Mouse (Mus musculus): ENCODE results near the gene Akna. TPM values are rescaled to one million over a fixed set of nuclear protein-coding genes. Genes with fewer than 3 reads are reported as not detected.
A peak's percentile ranks its signal among the peaks of the same experiment; 100 is the strongest.
"Not testable (repeated sequence)": the region's sequence is repeated elsewhere in the genome, so short reads cannot be mapped to it uniquely, and the experiment has no call there.

Akna gene
- polyA plus RNA-seq, 1 experiment from 2014 or later, result 1.6 TPM

- no peak overlapping the region for H3K27ac ChIP-seq (ENCODE audit: low read depth, low read length)
- no peak overlapping the region for H3K4me3 ChIP-seq (ENCODE audit: low read depth, low read length)
- no peaks in the 10 kb centered on the region for H3K27me3 ChIP-seq (replicated peaks; ENCODE audit: control insufficient read depth, insufficient read depth, low read length)
- 58% methylated on average over 4 of the region's 4 CpGs for WGBS
- H3K36me3 ChIP-seq (ENCODE audit: control insufficient read depth, insufficient read depth), result no peaks in the 10 kb centered on the region
- ATAC-seq, result no peak
- no peak overlapping the region for H3K4me2 ChIP-seq (replicated peaks; ENCODE audit: low read depth)
- H3K9me3 ChIP-seq (ENCODE audit: control insufficient read depth), result no peaks in the 10 kb centered on the region
- no peaks in the 10 kb centered on the region for H3K4me1 ChIP-seq (replicated peaks; ENCODE audit: control insufficient read depth, insufficient read depth, low read length)
- TF ChIP-seq CTCF (IDR thresholded peaks at IDR 0.05; ENCODE audit: low read depth), result no peak
- no peak overlapping the region for H3K9ac ChIP-seq (ENCODE audit: low read depth, low read length)
These were observed 60.7 kb downstream of the Akna start for GRCm38 (mm10) chr4:63342491-63342890.

GRCm38 (mm10) chr4:63338414-63339076 is 64.6 kb downstream of the Akna start:
- TF ChIP-seq CTCF (IDR thresholded peaks at IDR 0.05; ENCODE audit: low read depth), result no peak
- no peaks in the 10 kb centered on the region for H3K9me3 ChIP-seq (ENCODE audit: control insufficient read depth)
- H3K36me3 ChIP-seq (ENCODE audit: control insufficient read depth, insufficient read depth), result no peaks in the 10 kb centered on the region
- H3K4me3 ChIP-seq (ENCODE audit: low read depth, low read length), result no peak overlapping the region
- no peak overlapping the region for H3K9ac ChIP-seq (ENCODE audit: low read depth, low read length)
- no peak for ATAC-seq
- 65% methylated on average over 3 of the region's 3 CpGs for WGBS
- H3K27me3 ChIP-seq (replicated peaks; ENCODE audit: control insufficient read depth, insufficient read depth, low read length), result no peaks in the 10 kb centered on the region
- H3K27ac ChIP-seq (ENCODE audit: low read depth, low read length), result no peak overlapping the region
- no peak overlapping the region for H3K4me2 ChIP-seq (replicated peaks; ENCODE audit: low read depth)
- no peaks in the 10 kb centered on the region for H3K4me1 ChIP-seq (replicated peaks; ENCODE audit: control insufficient read depth, insufficient read depth, low read length)

- H3K27ac ChIP-seq (ENCODE audit: low read depth, low read length), result no peak overlapping the region
- no peaks in the 10 kb centered on the region for H3K4me1 ChIP-seq (replicated peaks; ENCODE audit: control insufficient read depth, insufficient read depth, low read length)
- H3K9me3 ChIP-seq (ENCODE audit: control insufficient read depth), result no peaks in the 10 kb centered on the region
- H3K4me3 ChIP-seq (ENCODE audit: low read depth, low read length), result no peak overlapping the region
- no peak for TF ChIP-seq CTCF (IDR thresholded peaks at IDR 0.05; ENCODE audit: low read depth)
- H3K9ac ChIP-seq (ENCODE audit: low read depth, low read length), result no peak overlapping the region
- H3K27me3 ChIP-seq (replicated peaks; ENCODE audit: control insufficient read depth, insufficient read depth, low read length), result no peaks in the 10 kb centered on the region
- H3K4me2 ChIP-seq (replicated peaks; ENCODE audit: low read depth), result no peak overlapping the region
- peaks cover 8% of the 10 kb centered on the region; the same call in 1 of the 2 replicates for H3K36me3 ChIP-seq (ENCODE audit: control insufficient read depth, insufficient read depth)
- ATAC-seq, result no peak
- WGBS, result 98% methylated on average over 4 of the region's 4 CpGs
These were observed 69.8 kb downstream of the Akna start for GRCm38 (mm10) chr4:63333403-63333802.

- no peak for TF ChIP-seq CTCF (IDR thresholded peaks at IDR 0.05; ENCODE audit: low read depth)
- peaks cover 33% of the 10 kb centered on the region for H3K36me3 ChIP-seq (ENCODE audit: control insufficient read depth, insufficient read depth)
- no peak overlapping the region for H3K4me3 ChIP-seq (ENCODE audit: low read depth, low read length)
- no peaks in the 10 kb centered on the region for H3K4me1 ChIP-seq (replicated peaks; ENCODE audit: control insufficient read depth, insufficient read depth, low read length)
- H3K27ac ChIP-seq (ENCODE audit: low read depth, low read length), result no peak overlapping the region
- no peak overlapping the region for H3K9ac ChIP-seq (ENCODE audit: low read depth, low read length)
- no peaks in the 10 kb centered on the region for H3K9me3 ChIP-seq (ENCODE audit: control insufficient read depth)
- WGBS, result 74% methylated on average over 8 of the region's 8 CpGs
- no peak overlapping the region for H3K4me2 ChIP-seq (replicated peaks; ENCODE audit: low read depth)
- peak; percentile 62 for ATAC-seq
- H3K27me3 ChIP-seq (replicated peaks; ENCODE audit: control insufficient read depth, insufficient read depth, low read length), result no peaks in the 10 kb centered on the region
These were observed 79.8 kb downstream of the Akna start for GRCm38 (mm10) chr4:63323275-63323815.

- H3K9me3 ChIP-seq (ENCODE audit: control insufficient read depth); H3K4me2 ChIP-seq (replicated peaks; ENCODE audit: low read depth); H3K27ac ChIP-seq (ENCODE audit: low read depth, low read length); H3K27me3 ChIP-seq (replicated peaks; ENCODE audit: control insufficient read depth, insufficient read depth, low read length); ATAC-seq; H3K4me1 ChIP-seq (replicated peaks; ENCODE audit: control insufficient read depth, insufficient read depth, low read length); H3K9ac ChIP-seq (ENCODE audit: low read depth, low read length); H3K4me3 ChIP-seq (ENCODE audit: low read depth, low read length): not testable (repeated sequence)
- 31% methylated on average over 3 of the region's 3 CpGs for WGBS
- TF ChIP-seq CTCF (IDR thresholded peaks at IDR 0.05; ENCODE audit: low read depth), result peak; percentile 79
- H3K36me3 ChIP-seq (ENCODE audit: control insufficient read depth, insufficient read depth), result peaks cover 24% of the 10 kb centered on the region
These were observed 83.6 kb downstream of the Akna start for GRCm38 (mm10) chr4:63319566-63319965.

Other genes with a start within 250 kb of the Akna start
- gene Ambp, start 248.6 kb downstream of the Akna start, polyA plus RNA-seq (2015; fragmentation: Nextera tagmentation; extraction: Ambion mirVana), result 7.8 and 8.8 TPM in 2 replicates
- gene Kif12, start 231.2 kb downstream of the Akna start, polyA plus RNA-seq (2015; fragmentation: Nextera tagmentation; extraction: Ambion mirVana), result 61.9 and 75.5 TPM in 2 replicates
- gene Col27a1, start 189.3 kb downstream of the Akna start, polyA plus RNA-seq (2015; fragmentation: Nextera tagmentation; extraction: Ambion mirVana), result 5.0 and 7.2 TPM in 2 replicates
- gene Orm1, start 58.8 kb downstream of the Akna start, polyA plus RNA-seq (2015; fragmentation: Nextera tagmentation; extraction: Ambion mirVana), result not detected in 2 replicates
- gene Orm3, start 47.2 kb downstream of the Akna start, polyA plus RNA-seq (2015; fragmentation: Nextera tagmentation; extraction: Ambion mirVana), result not detected in 2 replicates
- not detected in 2 replicates for gene Orm2, start 40.9 kb downstream of the Akna start, polyA plus RNA-seq (2015; fragmentation: Nextera tagmentation; extraction: Ambion mirVana)
- gene Whrn, start 92.6 kb upstream of the Akna start, polyA plus RNA-seq (2015; fragmentation: Nextera tagmentation; extraction: Ambion mirVana), result 1.3 and 1.8 TPM in 2 replicates
- gene Atp6v1g1, start 141.4 kb upstream of the Akna start, polyA plus RNA-seq (2015; fragmentation: Nextera tagmentation; extraction: Ambion mirVana), result 345 and 364 TPM in 2 replicates
- gene Tmem268, start 155.4 kb upstream of the Akna start, polyA plus RNA-seq (2015; fragmentation: Nextera tagmentation; extraction: Ambion mirVana), result 15.5 and 18.7 TPM in 2 replicates
- gene Gm11213, start 201.9 kb upstream of the Akna start, polyA plus RNA-seq (2015; fragmentation: Nextera tagmentation; extraction: Ambion mirVana), result not detected in 2 replicates
- not detected in 2 replicates for gene Tex48, start 219.1 kb upstream of the Akna start, polyA plus RNA-seq (2015; fragmentation: Nextera tagmentation; extraction: Ambion mirVana)

Data from intestine, postnatal 0 days (tissue).